In the genomic region with DNA sequence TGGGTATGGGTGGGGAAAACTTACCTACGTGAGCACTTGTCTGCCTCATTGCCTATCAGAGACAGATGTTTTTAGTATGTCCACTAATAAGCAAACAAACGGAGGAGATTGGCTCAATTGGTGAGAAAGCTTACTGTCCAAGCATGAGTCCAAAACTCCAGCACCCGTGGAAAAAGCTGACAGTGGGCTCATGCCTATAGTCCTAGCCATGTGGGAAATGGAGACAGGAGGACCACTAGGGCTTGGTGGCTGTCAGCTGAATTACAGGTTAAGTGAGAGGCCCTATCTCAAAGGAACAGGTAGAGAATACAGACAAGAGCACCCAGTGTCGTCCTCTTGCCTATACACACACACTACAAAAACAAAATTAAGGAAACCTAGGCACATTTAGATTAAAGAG, we compare ENCODE assay signal across 12 mouse cellular contexts. TPM values are rescaled to one million over a fixed set of nuclear protein-coding genes. Genes with fewer than 3 reads are reported as not detected.
DNase-seq lines count a peak whose midpoint lies in the region; ATAC-seq lines count a peak whose summit lies in the region.
"Had no signal": no experiment of that assay in that cellular context is flagged by ENCODE, and none has a peak within 500 bp of the region (broad histone marks: within the 10 kb centered on the region; RNA-seq: fewer than 3 reads in every experiment).

No protein-coding gene starts in this region.

- peaks cover 45% of the 10 kb centered on the region for H3K4me1 ChIP-seq in forebrain, embryonic 15.5 days
- peaks cover 4% of the 10 kb centered on the region; the same call in 1 of the 2 replicates for H3K4me1 ChIP-seq in forebrain, embryonic 11.5 days (replicated peaks; ENCODE audit: control insufficient read depth, insufficient read depth, low read length)
- H3K4me1 ChIP-seq in hindbrain, embryonic 11.5 days (replicated peaks; ENCODE audit: control insufficient read depth, insufficient read depth, low read length), result peaks cover 6% of the 10 kb centered on the region

- DNase-seq in forebrain, embryonic 11.5 days (ENCODE audit: low spot score), result no peak
- DNase-seq in CD4-positive helper T cell, adult 2 months (ENCODE audit: low read depth, low spot score), result peak; percentile 18
- DNase-seq in hindbrain, embryonic 11.5 days (ENCODE audit: low spot score), result no peak
- no peak for DNase-seq in thymus, postnatal 0 days (ENCODE audit: low spot score)
- no peak for DNase-seq in gastrocnemius, postnatal 4 days (ENCODE audit: low spot score in 2 of 2)
- no peak for DNase-seq in right cerebral cortex, postnatal 36 days (ENCODE audit: low spot score in 2 of 2)
- DNase-seq: adrenal gland, adult 8-10 months; cerebellum, postnatal 14 days; gastrocnemius, postnatal 25 days; left cerebral cortex, postnatal 4 days had no signal

- 84% methylated on average over 4 of the region's 4 CpGs for WGBS in forebrain, embryonic 15.5 days
- WGBS in forebrain, embryonic 11.5 days, result 86% methylated on average over 4 of the region's 4 CpGs
- 89% methylated on average over 4 of the region's 4 CpGs for WGBS in hindbrain, embryonic 11.5 days

- no peak for ATAC-seq in forebrain, embryonic 15.5 days (replicated peaks)
- ATAC-seq in forebrain, embryonic 11.5 days (replicated peaks; ENCODE audit: low FRiP score), result no peak
- ATAC-seq in hindbrain, embryonic 11.5 days (ENCODE audit: low FRiP score), result no peak
- ATAC-seq in megakaryocyte progenitor cell, adult 5-6 weeks (replicated peaks; ENCODE audit: poor library complexity), result 0 out of 2 replicates have a peak, but pooled peaks have one; percentile 15

- H3K9ac ChIP-seq in forebrain, embryonic 15.5 days (replicated peaks), result no peak overlapping the region
- no peak overlapping the region for H3K9ac ChIP-seq in forebrain, embryonic 11.5 days (ENCODE audit: low read length)
- no peak overlapping the region for H3K9ac ChIP-seq in hindbrain, embryonic 11.5 days (ENCODE audit: low read depth, low read length)

- H3K4me2 ChIP-seq in forebrain, embryonic 15.5 days (replicated peaks), result no peak overlapping the region
- no peak overlapping the region for H3K4me2 ChIP-seq in forebrain, embryonic 11.5 days (ENCODE audit: low read depth, low read length, severe bottlenecking)
- 0 out of 2 replicates have a peak overlapping the region, but pooled peaks have one; percentile 7 for H3K4me2 ChIP-seq in hindbrain, embryonic 11.5 days (replicated peaks; ENCODE audit: low read depth, low read length)

- H3K4me3 ChIP-seq in forebrain, embryonic 15.5 days, result peak overlapping the region; percentile 82; the same call in 1 of the 2 replicates
- H3K4me3 ChIP-seq in forebrain, embryonic 11.5 days (ENCODE audit: low read depth, low read length), result no peak overlapping the region
- no peak overlapping the region for H3K4me3 ChIP-seq in hindbrain, embryonic 11.5 days (ENCODE audit: low read depth, low read length)

- peaks cover 27% of the 10 kb centered on the region for H3K36me3 ChIP-seq in forebrain, embryonic 15.5 days
- peaks cover 6% of the 10 kb centered on the region; the same call in 1 of the 2 replicates for H3K36me3 ChIP-seq in forebrain, embryonic 11.5 days (ENCODE audit: control insufficient read depth, insufficient read depth, low read length)
- no peaks in the 10 kb centered on the region for H3K36me3 ChIP-seq in hindbrain, embryonic 11.5 days (ENCODE audit: control insufficient read depth, insufficient read depth, low read length)

- no peaks in the 10 kb centered on the region for H3K9me3 ChIP-seq in forebrain, embryonic 15.5 days
- no peaks in the 10 kb centered on the region for H3K9me3 ChIP-seq in forebrain, embryonic 11.5 days (ENCODE audit: control insufficient read depth, low read length)
- H3K9me3 ChIP-seq in hindbrain, embryonic 11.5 days (ENCODE audit: control insufficient read depth, low read length), result no peaks in the 10 kb centered on the region

- H3K27ac ChIP-seq in forebrain, embryonic 15.5 days (replicated peaks), result no peak overlapping the region
- no peak overlapping the region for H3K27ac ChIP-seq in forebrain, embryonic 11.5 days (ENCODE audit: low read depth, low read length)
- no peak overlapping the region for H3K27ac ChIP-seq in hindbrain, embryonic 11.5 days (ENCODE audit: low read depth, low read length)

- H3K27me3 ChIP-seq in forebrain, embryonic 15.5 days, result no peaks in the 10 kb centered on the region
- no peaks in the 10 kb centered on the region for H3K27me3 ChIP-seq in forebrain, embryonic 11.5 days (ENCODE audit: control insufficient read depth, insufficient read depth, low read length)
- H3K27me3 ChIP-seq in hindbrain, embryonic 11.5 days (ENCODE audit: control insufficient read depth, insufficient read depth, low read length), result no peaks in the 10 kb centered on the region

RNA-seq across cellular contexts. Expression of gene 0610030E20Rik, which starts 0.9 kb away (rescaled TPM):
- 22.5 and 22.7 TPM in 2 replicates for polyA plus RNA-seq in forebrain, embryonic 15.5 days (2015; fragmentation: Nextera tagmentation; extraction: Ambion mirVana)
- 21.4 and 21.5 TPM in 2 replicates for polyA plus RNA-seq in forebrain, embryonic 11.5 days (2014; fragmentation: Nextera tagmentation; extraction: Ambion mirVana)
- 17.6 and 28.4 TPM in 2 replicates for polyA plus RNA-seq in hindbrain, embryonic 11.5 days (2014; fragmentation: Nextera tagmentation; extraction: Ambion mirVana)
- total RNA-seq in megakaryocyte progenitor cell, adult 5-6 weeks (2015), result 30.3 and 31.9 TPM in 2 replicates
- 23.0 and 24.7 TPM in 2 replicates for total RNA-seq in megakaryocyte progenitor cell, adult 5-6 weeks (2017)
- polyA plus RNA-seq in thymus, postnatal 0 days (2015; fragmentation: Nextera tagmentation; extraction: Ambion mirVana), result 31.7 and 32.5 TPM in 2 replicates
- total RNA-seq in gastrocnemius, postnatal 4 days (2021), result 10 to 100 TPM; 16.1 to 18.3 TPM

RNA-seq across cellular contexts. Expression of gene Usp39, which starts 1.3 kb away (rescaled TPM):
- 52.9 and 53.4 TPM in 2 replicates for polyA plus RNA-seq in forebrain, embryonic 15.5 days (2015; fragmentation: Nextera tagmentation; extraction: Ambion mirVana)
- polyA plus RNA-seq in forebrain, embryonic 11.5 days (2014; fragmentation: Nextera tagmentation; extraction: Ambion mirVana), result 109 and 113 TPM in 2 replicates
- 102 and 113 TPM in 2 replicates for polyA plus RNA-seq in hindbrain, embryonic 11.5 days (2014; fragmentation: Nextera tagmentation; extraction: Ambion mirVana)
- 66.8 and 71.3 TPM in 2 replicates for total RNA-seq in megakaryocyte progenitor cell, adult 5-6 weeks (2015)
- total RNA-seq in megakaryocyte progenitor cell, adult 5-6 weeks (2017), result 113 and 115 TPM in 2 replicates
- 51.1 and 52.8 TPM in 2 replicates for polyA plus RNA-seq in thymus, postnatal 0 days (2015; fragmentation: Nextera tagmentation; extraction: Ambion mirVana)
- 10 to 100 TPM; 19.3 to 21.0 TPM for total RNA-seq in gastrocnemius, postnatal 4 days (2021)

RNA-seq across cellular contexts. Expression of gene Tmem150a, which starts 9.0 kb away (rescaled TPM):
- polyA plus RNA-seq in forebrain, embryonic 15.5 days (2015; fragmentation: Nextera tagmentation; extraction: Ambion mirVana), result 15.2 and 15.6 TPM in 2 replicates
- 4.2 and 4.6 TPM in 2 replicates for polyA plus RNA-seq in forebrain, embryonic 11.5 days (2014; fragmentation: Nextera tagmentation; extraction: Ambion mirVana)
- polyA plus RNA-seq in hindbrain, embryonic 11.5 days (2014; fragmentation: Nextera tagmentation; extraction: Ambion mirVana), result 7.0 and 9.2 TPM in 2 replicates
- total RNA-seq in megakaryocyte progenitor cell, adult 5-6 weeks (2015), result 1.1 and 1.2 TPM in 2 replicates
- total RNA-seq in megakaryocyte progenitor cell, adult 5-6 weeks (2017), result 0.33 TPM in 1 of 2 replicates, not detected in the other
- polyA plus RNA-seq in thymus, postnatal 0 days (2015; fragmentation: Nextera tagmentation; extraction: Ambion mirVana), result 1.6 and 1.9 TPM in 2 replicates
- total RNA-seq in gastrocnemius, postnatal 4 days (2021), result 10 to 100 TPM in 1 of 2 experiments, 1 to 10 TPM in 1; 9.4 to 10.2 TPM

RNA-seq across cellular contexts. Expression of gene Rnf181, which starts 20.5 kb away (rescaled TPM):
- polyA plus RNA-seq in forebrain, embryonic 15.5 days (2015; fragmentation: Nextera tagmentation; extraction: Ambion mirVana), result 126 and 130 TPM in 2 replicates
- polyA plus RNA-seq in forebrain, embryonic 11.5 days (2014; fragmentation: Nextera tagmentation; extraction: Ambion mirVana), result 102 and 106 TPM in 2 replicates
- 106 and 111 TPM in 2 replicates for polyA plus RNA-seq in hindbrain, embryonic 11.5 days (2014; fragmentation: Nextera tagmentation; extraction: Ambion mirVana)
- 65.5 and 87.8 TPM in 2 replicates for total RNA-seq in megakaryocyte progenitor cell, adult 5-6 weeks (2015)
- 51.4 and 53.7 TPM in 2 replicates for total RNA-seq in megakaryocyte progenitor cell, adult 5-6 weeks (2017)
- 135 and 138 TPM in 2 replicates for polyA plus RNA-seq in thymus, postnatal 0 days (2015; fragmentation: Nextera tagmentation; extraction: Ambion mirVana)
- total RNA-seq in gastrocnemius, postnatal 4 days (2021), result 10 to 100 TPM; 36.8 to 41.5 TPM

RNA-seq across cellular contexts. Expression of gene Vamp5, which starts 34.0 kb away (rescaled TPM):
- polyA plus RNA-seq in forebrain, embryonic 15.5 days (2015; fragmentation: Nextera tagmentation; extraction: Ambion mirVana), result 8.9 and 9.4 TPM in 2 replicates
- 8.1 and 11.9 TPM in 2 replicates for polyA plus RNA-seq in forebrain, embryonic 11.5 days (2014; fragmentation: Nextera tagmentation; extraction: Ambion mirVana)
- polyA plus RNA-seq in hindbrain, embryonic 11.5 days (2014; fragmentation: Nextera tagmentation; extraction: Ambion mirVana), result 13.4 and 13.7 TPM in 2 replicates
- total RNA-seq in megakaryocyte progenitor cell, adult 5-6 weeks (2015), result 39.1 and 70.3 TPM in 2 replicates
- 13.0 and 34.9 TPM in 2 replicates for total RNA-seq in megakaryocyte progenitor cell, adult 5-6 weeks (2017)
- polyA plus RNA-seq in thymus, postnatal 0 days (2015; fragmentation: Nextera tagmentation; extraction: Ambion mirVana), result 24.7 and 29.0 TPM in 2 replicates
- total RNA-seq in gastrocnemius, postnatal 4 days (2021), result 10 to 100 TPM; 17.5 to 21.9 TPM
